Mouse (Mus musculus) liver, embryonic 13.5 days (tissue): ENCODE data around the gene Tbc1d19. TPM values are rescaled to one million over a fixed set of nuclear protein-coding genes. Genes with fewer than 3 reads are reported as not detected.
A peak's percentile ranks its signal among the peaks of the same experiment; 100 is the strongest.

Source experiments
- ATAC-seq: fragments of 200-750 bp; cut with Nextera tagmentation; 2 replicates; pipeline ENCODE4 v1.8.0; 2017; ENCODE audit warnings: low read depth, mild to moderate bottlenecking, moderate number of reproducible peaks, moderate library complexity
- DNase-seq: peaks from one replicate; pipeline ENCODE4 v3.0.0; 2022
- H3K27ac ChIP-seq: fragments of 300-500 bp; sonication (generic); 2 replicates; pipeline ENCODE4 v1.5.1; 2015; ENCODE audit warnings: moderate library complexity, mild to moderate bottlenecking, inconsistent platforms
- H3K27me3 ChIP-seq: fragments of 300-500 bp; sonication (generic); 2 replicates; pipeline ENCODE4 v1.6.1; 2015; ENCODE audit warnings: mild to moderate bottlenecking, inconsistent platforms
- H3K36me3 ChIP-seq: fragments of 300-500 bp; sonication (generic); 2 replicates; pipeline ENCODE4 v1.6.1; 2015; ENCODE audit warnings: mild to moderate bottlenecking, inconsistent platforms
- H3K4me1 ChIP-seq: fragments of 300-500 bp; sonication (generic); replicated peaks from 2 replicates; pipeline ENCODE4 v1.6.1; 2015; ENCODE audit warnings: inconsistent platforms
- H3K4me2 ChIP-seq: fragments of 300-500 bp; sonication (generic); 2 replicates; pipeline ENCODE4 v1.6.1; 2015; ENCODE audit warnings: inconsistent platforms, mild to moderate bottlenecking, moderate library complexity
- H3K4me3 ChIP-seq: fragments of 300-500 bp; sonication (generic); replicated peaks from 2 replicates; pipeline ENCODE4 v1.5.1; 2015; ENCODE audit warnings: mild to moderate bottlenecking, inconsistent platforms
- H3K9ac ChIP-seq: fragments of 300-500 bp; sonication (generic); 2 replicates; pipeline ENCODE4 v1.6.1; 2015; ENCODE audit warnings: mild to moderate bottlenecking, inconsistent platforms
- H3K9me3 ChIP-seq: fragments of 300-500 bp; sonication (generic); replicated peaks from 2 replicates; pipeline ENCODE4 v1.6.1; 2016; ENCODE audit warnings: inconsistent platforms
- WGBS: fragments of 180-500 bp; shearing (Covaris S2); methylation state at CpG from one replicate; pipeline ENCODE4 v1.1.7; 2015; ENCODE audit not compliant: insufficient replicate concordance; 5-methylcytosine and 5-hydroxymethylcytosine counted together
- polyA plus RNA-seq: library from polyadenylated mRNA; unstranded; fragments of >200 nt; fragmentation: Nextera tagmentation; extraction: Ambion mirVana; gene quantifications from 2 replicates; pipeline ENCODE4 v1.2.1, GENCODE M21; 2015

Tbc1d19 gene
- polyA plus RNA-seq = 6.2 and 7.4 TPM in 2 replicates

GRCm38 (mm10) chr5:53809115-53809991 lies at the start of gene Tbc1d19:
Gene Tbc1d19 (plus strand): TSS chr5:53809606.
- Histone ChIP-seq H3K9ac (peak within 1 kb of the TSS; percentile 70), H3K27ac (no peak within 1 kb of the TSS), H3K4me1 (peaks cover 9% of the 10 kb centered on the region), H3K9me3 (no peaks in the 10 kb centered on the region), H3K27me3 (no peaks in the 10 kb centered on the region), H3K4me3 (peak within 1 kb of the TSS; percentile 70), H3K36me3 (no peaks in the 10 kb centered on the region), H3K4me2 (peak within 1 kb of the TSS; percentile 72)
- DNase-seq (peak; percentile 59), ATAC-seq (peak; percentile 94)
- 6% methylated on average over 36 of the region's 36 CpGs for WGBS

- WGBS = 69% methylated on average over 4 of the region's 4 CpGs
Measured at GRCm38 (mm10) chr5:53759912-53760311, 49.5 kb upstream of the Tbc1d19 start.

DNA sequence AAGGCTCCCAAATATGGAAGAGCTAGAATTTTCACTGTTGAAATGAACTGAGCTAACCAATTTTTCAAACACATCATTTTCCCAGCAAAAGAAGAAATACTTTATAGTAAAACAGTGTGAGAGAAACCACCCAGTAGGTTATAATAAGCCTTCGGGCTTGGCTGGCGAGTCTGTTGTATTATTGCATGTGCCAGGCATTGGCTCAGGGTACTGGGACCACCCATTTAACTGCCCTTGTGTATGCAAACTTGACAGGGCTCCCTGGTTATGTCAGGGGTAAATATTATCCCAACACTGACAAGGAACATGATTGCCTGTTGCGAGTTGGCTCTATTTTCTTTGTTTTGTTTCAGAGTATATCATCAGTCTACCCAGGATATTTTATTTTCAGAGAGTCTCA lies 48.5 kb upstream of the Tbc1d19 start:
- DNase-seq (no peak), ATAC-seq (no peak)
- Histone ChIP-seq H3K4me2 (no peak overlapping the region), H3K36me3 (no peaks in the 10 kb centered on the region), H3K27ac (no peak overlapping the region), H3K4me1 (no peaks in the 10 kb centered on the region), H3K27me3 (no peaks in the 10 kb centered on the region), H3K9ac (no peak overlapping the region), H3K4me3 (no peak overlapping the region), H3K9me3 (no peaks in the 10 kb centered on the region)
- 62% methylated on average over 3 of the region's 3 CpGs for WGBS

More at GRCm38 (mm10) chr5:53759912-53760311, 49.5 kb upstream of the Tbc1d19 start:
- no peak for ATAC-seq
- H3K27ac ChIP-seq = no peak overlapping the region
- no peak overlapping the region for H3K9ac ChIP-seq
- H3K4me3 ChIP-seq = no peak overlapping the region
- no peaks in the 10 kb centered on the region for H3K27me3 ChIP-seq
- H3K4me2 ChIP-seq = no peak overlapping the region
- H3K9me3 ChIP-seq = no peaks in the 10 kb centered on the region
- H3K36me3 ChIP-seq = no peaks in the 10 kb centered on the region
- no peaks in the 10 kb centered on the region for H3K4me1 ChIP-seq
- DNase-seq = no peak

- no peaks in the 10 kb centered on the region for H3K4me1 ChIP-seq
- H3K36me3 ChIP-seq = no peaks in the 10 kb centered on the region
- H3K4me2 ChIP-seq = no peak overlapping the region
- no peak overlapping the region for H3K27ac ChIP-seq
- WGBS = 59% methylated on average over 3 of the region's 3 CpGs
- H3K27me3 ChIP-seq = no peaks in the 10 kb centered on the region
- no peaks in the 10 kb centered on the region for H3K9me3 ChIP-seq
- no peak overlapping the region for H3K9ac ChIP-seq
- no peak for DNase-seq
- H3K4me3 ChIP-seq = no peak overlapping the region
- no peak for ATAC-seq
Measured at GRCm38 (mm10) chr5:53761346-53761745, 48.1 kb upstream of the Tbc1d19 start.

- no peak overlapping the region for H3K4me3 ChIP-seq
- WGBS = 54% methylated on average over 12 of the region's 12 CpGs
Measured at GRCm38 (mm10) chr5:53784818-53785520, 24.4 kb upstream of the Tbc1d19 start.

DNA sequence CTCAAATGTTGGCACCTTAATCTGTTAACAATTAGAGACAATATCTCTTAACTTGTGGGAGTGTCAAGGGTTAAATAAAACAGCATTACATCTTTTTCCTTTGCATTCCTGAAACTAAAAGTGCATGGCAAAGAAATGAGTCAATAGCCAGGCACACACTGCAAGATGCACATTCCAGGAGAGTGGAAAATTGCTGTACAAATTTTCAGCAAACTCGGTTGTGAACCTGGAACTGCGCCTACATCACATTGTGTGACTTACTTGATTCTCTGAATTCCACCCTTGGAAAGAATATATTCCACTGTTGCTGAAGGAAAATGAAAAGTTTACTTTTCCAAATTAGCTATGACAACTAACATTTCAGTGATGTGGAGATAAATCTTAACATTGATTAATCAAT lies 8.0 kb upstream of the Tbc1d19 start:
- no peak overlapping the region for H3K4me3 ChIP-seq
- no peaks in the 10 kb centered on the region for H3K4me1 ChIP-seq
- no peak overlapping the region for H3K9ac ChIP-seq
- H3K9me3 ChIP-seq = no peaks in the 10 kb centered on the region
- no peak for DNase-seq
- H3K27me3 ChIP-seq = no peaks in the 10 kb centered on the region
- H3K36me3 ChIP-seq = no peaks in the 10 kb centered on the region
- no peak overlapping the region for H3K4me2 ChIP-seq
- 65% methylated on average over 2 of the region's 2 CpGs for WGBS
- H3K27ac ChIP-seq = no peak overlapping the region
- ATAC-seq = no peak

More at GRCm38 (mm10) chr5:53784818-53785520, 24.4 kb upstream of the Tbc1d19 start:
- DNase-seq = no peak
- Histone ChIP-seq H3K9me3 (no peaks in the 10 kb centered on the region), H3K9ac (no peak overlapping the region), H3K27ac (no peak overlapping the region), H3K36me3 (no peaks in the 10 kb centered on the region), H3K27me3 (no peaks in the 10 kb centered on the region), H3K4me2 (no peak overlapping the region), H3K4me1 (no peaks in the 10 kb centered on the region)
- no peak for ATAC-seq

DNA sequence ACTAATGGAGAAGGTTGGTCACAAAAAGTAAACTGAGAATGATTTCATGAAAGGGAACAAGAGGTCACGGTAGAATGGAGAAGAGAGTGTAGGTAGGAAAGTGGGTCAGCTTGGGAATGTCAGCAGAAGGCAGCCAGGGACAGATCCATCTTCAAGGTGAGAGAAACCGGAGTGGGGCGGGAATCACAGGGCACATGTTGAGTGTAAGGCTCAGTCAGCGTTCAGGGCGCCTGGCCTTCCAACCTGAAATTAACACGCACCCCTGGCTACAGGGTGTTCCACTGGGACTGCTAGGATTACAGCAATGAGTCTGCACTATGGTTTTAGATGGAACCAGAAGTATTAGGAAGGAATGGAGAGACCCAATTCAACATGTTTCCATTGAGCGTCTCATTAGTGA lies 10.3 kb downstream of the Tbc1d19 start:
- Histone ChIP-seq H3K4me1 (0 out of 2 replicates have a peak, but pooled peaks cover 3% of the 10 kb centered on the region), H3K27me3 (no peaks in the 10 kb centered on the region), H3K9me3 (no peaks in the 10 kb centered on the region), H3K9ac (no peak overlapping the region), H3K4me2 (no peak overlapping the region), H3K27ac (no peak overlapping the region), H3K36me3 (no peaks in the 10 kb centered on the region), H3K4me3 (no peak overlapping the region)
- DNase-seq (no peak), ATAC-seq (no peak)
- 85% methylated on average over 7 of the region's 7 CpGs for WGBS

DNA sequence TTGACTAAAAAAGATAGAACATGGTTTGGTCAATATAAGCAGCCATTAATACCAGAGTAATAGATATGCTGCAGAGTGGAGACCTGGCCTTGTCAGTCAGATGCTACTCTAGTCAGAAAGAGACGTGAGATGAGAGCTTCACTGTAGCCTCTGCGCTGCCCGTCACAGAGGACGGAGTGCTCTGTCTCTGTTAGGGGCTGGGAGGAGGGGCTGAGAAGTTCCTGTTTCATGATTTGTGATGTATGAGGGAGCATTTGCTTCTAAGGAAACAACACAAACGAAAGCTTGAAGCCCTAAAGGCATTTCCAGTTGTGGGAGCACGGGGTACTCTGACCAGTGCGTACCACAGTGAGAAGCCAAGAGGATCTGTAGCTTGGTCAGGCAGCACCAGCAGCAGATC lies 16.5 kb downstream of the Tbc1d19 start:
- Histone ChIP-seq H3K9ac (no peak overlapping the region), H3K9me3 (no peaks in the 10 kb centered on the region), H3K36me3 (no peaks in the 10 kb centered on the region), H3K4me2 (no peak overlapping the region), H3K4me1 (no peaks in the 10 kb centered on the region), H3K27ac (no peak overlapping the region), H3K4me3 (no peak overlapping the region), H3K27me3 (no peaks in the 10 kb centered on the region)
- 46% methylated on average over 7 of the region's 7 CpGs for WGBS
- DNase-seq (no peak), ATAC-seq (no peak)

DNA sequence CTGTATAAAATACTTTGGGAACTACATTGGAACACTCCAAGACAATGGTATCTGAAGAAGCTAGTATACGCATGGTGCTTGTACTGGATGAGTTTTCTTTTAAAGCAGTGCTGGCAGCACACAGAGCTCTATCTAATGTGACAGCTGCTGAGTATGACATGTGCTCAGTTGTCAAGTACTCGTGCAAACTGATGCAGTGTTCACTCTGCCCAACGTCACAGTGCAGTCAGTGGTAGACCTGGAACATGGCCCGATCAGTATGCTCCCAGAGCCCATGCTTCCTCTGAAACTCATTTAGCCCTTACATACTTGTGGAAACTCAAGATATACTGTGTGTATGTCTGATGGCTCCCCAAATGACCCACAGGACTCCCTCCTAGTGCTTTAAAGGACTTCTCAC lies 25.1 kb downstream of the Tbc1d19 start:
- DNase-seq (no peak), ATAC-seq (no peak)
- Histone ChIP-seq H3K27me3 (no peaks in the 10 kb centered on the region), H3K9me3 (no peaks in the 10 kb centered on the region), H3K36me3 (no peaks in the 10 kb centered on the region), H3K9ac (no peak overlapping the region), H3K4me2 (no peak overlapping the region), H3K4me1 (no peaks in the 10 kb centered on the region), H3K4me3 (no peak overlapping the region), H3K27ac (no peak overlapping the region)
- 65% methylated on average over 4 of the region's 4 CpGs for WGBS

GRCm38 (mm10) chr5:53841256-53841655 lies 31.9 kb downstream of the Tbc1d19 start:
- no peak overlapping the region for H3K27ac ChIP-seq
- no peak overlapping the region for H3K9ac ChIP-seq
- ATAC-seq = no peak
- 74% methylated on average over 5 of the region's 5 CpGs for WGBS
- H3K9me3 ChIP-seq = no peaks in the 10 kb centered on the region
- no peaks in the 10 kb centered on the region for H3K4me1 ChIP-seq
- no peaks in the 10 kb centered on the region for H3K27me3 ChIP-seq
- H3K4me3 ChIP-seq = no peak overlapping the region
- no peak for DNase-seq
- H3K36me3 ChIP-seq = no peaks in the 10 kb centered on the region
- H3K4me2 ChIP-seq = no peak overlapping the region

DNA sequence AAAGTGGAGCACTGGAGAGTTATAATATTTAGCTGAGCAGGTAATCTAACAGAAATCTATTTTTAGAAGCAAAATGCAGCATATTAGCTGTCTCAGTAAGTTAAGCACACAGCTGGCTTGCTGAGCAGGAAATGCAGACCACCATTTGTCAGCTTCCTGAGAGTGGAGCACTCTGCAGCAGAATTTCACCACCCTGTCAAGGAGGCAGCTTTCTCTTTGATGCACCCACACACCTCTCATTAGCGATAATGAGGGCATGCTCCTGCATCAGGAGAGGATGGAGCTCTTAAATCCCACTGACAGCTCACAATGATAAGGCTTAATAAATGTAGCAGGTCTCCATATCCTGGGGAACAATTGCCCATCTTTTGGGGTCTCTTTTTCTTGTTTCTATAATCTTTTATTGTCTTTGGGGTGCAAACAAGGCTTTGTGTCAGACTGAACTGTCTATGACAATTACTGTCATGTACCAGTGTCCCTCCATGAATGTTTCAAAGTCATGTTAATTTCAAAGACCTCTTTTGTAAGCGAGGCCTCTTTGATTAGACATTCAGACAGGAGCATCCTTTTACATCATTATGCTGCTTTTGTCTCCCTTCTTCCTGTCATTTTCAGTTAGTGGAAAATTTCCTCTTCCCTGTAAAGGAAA lies 39.0 kb downstream of the Tbc1d19 start:
- 40% methylated on average over 2 of the region's 2 CpGs for WGBS
- no peaks in the 10 kb centered on the region for H3K9me3 ChIP-seq
- no peak overlapping the region for H3K4me2 ChIP-seq
- no peaks in the 10 kb centered on the region for H3K27me3 ChIP-seq
- DNase-seq (no peak), ATAC-seq (no peak)
- no peaks in the 10 kb centered on the region for H3K4me1 ChIP-seq
- no peak overlapping the region for H3K4me3 ChIP-seq
- H3K36me3 ChIP-seq = no peaks in the 10 kb centered on the region
- no peak overlapping the region for H3K27ac ChIP-seq
- H3K9ac ChIP-seq = no peak overlapping the region
